Mouse (Mus musculus): ENCODE measurements around the gene Ccnl1. TPM values are rescaled to one million over a fixed set of nuclear protein-coding genes. Genes with fewer than 3 reads are reported as not detected.

Ccnl1 gene
- polyA plus RNA-seq, 1 experiment from 2014 or later = 107 TPM

- H3K27ac ChIP-seq (ENCODE audit: low read depth, low read length) = no peak overlapping the region
- H3K9ac ChIP-seq (ENCODE audit: low read depth, low read length) = no peak overlapping the region
- WGBS = 73% methylated on average over 8 of the region's 8 CpGs
- no peak for DNase-seq (ENCODE audit: low spot score)
- H3K4me2 ChIP-seq = no peak overlapping the region
- no peaks in the 10 kb centered on the region for H3K36me3 ChIP-seq (ENCODE audit: control insufficient read depth, insufficient read depth, low read length)
- H3K27me3 ChIP-seq (replicated peaks; ENCODE audit: control insufficient read depth, insufficient read depth, low read length) = no peaks in the 10 kb centered on the region
- no peak for ATAC-seq (replicated peaks; ENCODE audit: low FRiP score)
- H3K4me1 ChIP-seq (replicated peaks; ENCODE audit: control insufficient read depth, insufficient read depth, low read length) = no peaks in the 10 kb centered on the region
- H3K4me3 ChIP-seq (ENCODE audit: low read depth, low read length) = no peak overlapping the region
- no peaks in the 10 kb centered on the region for H3K9me3 ChIP-seq (ENCODE audit: control insufficient read depth, low read length)
These were observed 30.9 kb upstream of the Ccnl1 start for GRCm38 (mm10) chr3:65988711-65989495.

GRCm38 (mm10) chr3:65976296-65976695 is 18.2 kb upstream of the Ccnl1 start:
- Histone ChIP-seq H3K9ac (ENCODE audit: low read depth, low read length) (no peak overlapping the region), H3K27ac (ENCODE audit: low read depth, low read length) (no peak overlapping the region), H3K4me3 (ENCODE audit: low read depth, low read length) (no peak overlapping the region), H3K9me3 (ENCODE audit: control insufficient read depth, low read length) (no peaks in the 10 kb centered on the region), H3K4me1 (replicated peaks; ENCODE audit: control insufficient read depth, insufficient read depth, low read length) (0 out of 2 replicates have a peak, but pooled peaks cover 6% of the 10 kb centered on the region), H3K4me2 (no peak overlapping the region), H3K36me3 (ENCODE audit: control insufficient read depth, insufficient read depth, low read length) (no peaks in the 10 kb centered on the region), H3K27me3 (replicated peaks; ENCODE audit: control insufficient read depth, insufficient read depth, low read length) (no peaks in the 10 kb centered on the region)
- WGBS = 77% methylated on average over 3 of the region's 3 CpGs
- ATAC-seq (replicated peaks; ENCODE audit: low FRiP score) (no peak), DNase-seq (ENCODE audit: low spot score) (peak; percentile 31)

- Histone ChIP-seq H3K9me3 (ENCODE audit: control insufficient read depth, low read length) (no peaks in the 10 kb centered on the region), H3K36me3 (ENCODE audit: control insufficient read depth, insufficient read depth, low read length) (no peaks in the 10 kb centered on the region), H3K4me2 (peak overlapping the region; percentile 69), H3K4me1 (replicated peaks; ENCODE audit: control insufficient read depth, insufficient read depth, low read length) (0 out of 2 replicates have a peak, but pooled peaks cover 6% of the 10 kb centered on the region), H3K27me3 (replicated peaks; ENCODE audit: control insufficient read depth, insufficient read depth, low read length) (no peaks in the 10 kb centered on the region), H3K9ac (ENCODE audit: low read depth, low read length) (peak overlapping the region; percentile 74), H3K27ac (ENCODE audit: low read depth, low read length) (peak overlapping the region; percentile 95), H3K4me3 (ENCODE audit: low read depth, low read length) (peak overlapping the region; percentile 56)
- ATAC-seq (replicated peaks; ENCODE audit: low FRiP score) (no peak), DNase-seq (ENCODE audit: low spot score) (peak; percentile 29)
- WGBS = 3% methylated on average over 5 of the region's 5 CpGs
These were observed 17.3 kb upstream of the Ccnl1 start for GRCm38 (mm10) chr3:65975317-65975716.

- Histone ChIP-seq H3K4me1 (replicated peaks; ENCODE audit: control insufficient read depth, insufficient read depth, low read length) (0 out of 2 replicates have a peak, but pooled peaks cover 6% of the 10 kb centered on the region), H3K4me2 (peak overlapping the region; percentile 69), H3K9me3 (ENCODE audit: control insufficient read depth, low read length) (no peaks in the 10 kb centered on the region), H3K36me3 (ENCODE audit: control insufficient read depth, insufficient read depth, low read length) (no peaks in the 10 kb centered on the region), H3K27me3 (replicated peaks; ENCODE audit: control insufficient read depth, insufficient read depth, low read length) (no peaks in the 10 kb centered on the region), H3K27ac (ENCODE audit: low read depth, low read length) (peak overlapping the region; percentile 95), H3K4me3 (ENCODE audit: low read depth, low read length) (peak overlapping the region; percentile 56), H3K9ac (ENCODE audit: low read depth, low read length) (peak overlapping the region; percentile 74)
- WGBS = under 1% methylated on average over 43 of the region's 43 CpGs
- peak; percentile 96 for ATAC-seq (replicated peaks; ENCODE audit: low FRiP score)
- DNase-seq (ENCODE audit: low spot score) = peak; percentile 100
These were observed 16.4 kb upstream of the Ccnl1 start for GRCm38 (mm10) chr3:65974232-65975058.

- Histone ChIP-seq H3K27me3 (replicated peaks; ENCODE audit: control insufficient read depth, insufficient read depth, low read length) (no peaks in the 10 kb centered on the region), H3K36me3 (ENCODE audit: control insufficient read depth, insufficient read depth, low read length) (no peaks in the 10 kb centered on the region), H3K4me1 (replicated peaks; ENCODE audit: control insufficient read depth, insufficient read depth, low read length) (0 out of 2 replicates have a peak, but pooled peaks cover 6% of the 10 kb centered on the region), H3K4me2 (peak overlapping the region; percentile 69), H3K4me3 (ENCODE audit: low read depth, low read length) (peak overlapping the region; percentile 56), H3K9ac (ENCODE audit: low read depth, low read length) (peak overlapping the region; percentile 74), H3K27ac (ENCODE audit: low read depth, low read length) (peak overlapping the region; percentile 95), H3K9me3 (ENCODE audit: control insufficient read depth, low read length) (no peaks in the 10 kb centered on the region)
- 42% methylated on average over 8 of the region's 8 CpGs for WGBS
- no peak for DNase-seq (ENCODE audit: low spot score)
- ATAC-seq (replicated peaks; ENCODE audit: low FRiP score) = no peak
These were observed 15.6 kb upstream of the Ccnl1 start for GRCm38 (mm10) chr3:65973501-65974231.

GRCm38 (mm10) chr3:65969196-65969595 is 11.1 kb upstream of the Ccnl1 start:
- H3K9me3 ChIP-seq (ENCODE audit: control insufficient read depth, low read length) = no peaks in the 10 kb centered on the region
- H3K4me1 ChIP-seq (replicated peaks; ENCODE audit: control insufficient read depth, insufficient read depth, low read length) = 0 out of 2 replicates have a peak, but pooled peaks cover 4% of the 10 kb centered on the region
- 68% methylated on average over 3 of the region's 3 CpGs for WGBS
- no peaks in the 10 kb centered on the region for H3K27me3 ChIP-seq (replicated peaks; ENCODE audit: control insufficient read depth, insufficient read depth, low read length)
- H3K27ac ChIP-seq (ENCODE audit: low read depth, low read length) = no peak overlapping the region
- no peak for DNase-seq (ENCODE audit: low spot score)
- H3K36me3 ChIP-seq (ENCODE audit: control insufficient read depth, insufficient read depth, low read length) = no peaks in the 10 kb centered on the region
- no peak overlapping the region for H3K9ac ChIP-seq (ENCODE audit: low read depth, low read length)
- no peak for ATAC-seq (replicated peaks; ENCODE audit: low FRiP score)
- H3K4me2 ChIP-seq = no peak overlapping the region
- no peak overlapping the region for H3K4me3 ChIP-seq (ENCODE audit: low read depth, low read length)

- Histone ChIP-seq H3K36me3 (ENCODE audit: control insufficient read depth, insufficient read depth, low read length) (no peaks in the 10 kb centered on the region), H3K4me3 (ENCODE audit: low read depth, low read length) (no peak overlapping the region), H3K9me3 (ENCODE audit: control insufficient read depth, low read length) (no peaks in the 10 kb centered on the region), H3K27me3 (replicated peaks; ENCODE audit: control insufficient read depth, insufficient read depth, low read length) (no peaks in the 10 kb centered on the region), H3K9ac (ENCODE audit: low read depth, low read length) (no peak overlapping the region), H3K27ac (ENCODE audit: low read depth, low read length) (no peak overlapping the region), H3K4me2 (no peak overlapping the region), H3K4me1 (replicated peaks; ENCODE audit: control insufficient read depth, insufficient read depth, low read length) (peaks cover 17% of the 10 kb centered on the region)
- ATAC-seq (replicated peaks; ENCODE audit: low FRiP score) (no peak), DNase-seq (ENCODE audit: low spot score) (no peak)
- WGBS = 87% methylated on average over 1 of the region's 1 CpGs
These were observed 8.3 kb upstream of the Ccnl1 start for GRCm38 (mm10) chr3:65966360-65966759.

GRCm38 (mm10) chr3:65962270-65962930 is 4.4 kb upstream of the Ccnl1 start:
- Histone ChIP-seq H3K36me3 (ENCODE audit: control insufficient read depth, insufficient read depth, low read length) (no peaks in the 10 kb centered on the region), H3K27me3 (replicated peaks; ENCODE audit: control insufficient read depth, insufficient read depth, low read length) (no peaks in the 10 kb centered on the region), H3K4me2 (peak overlapping the region; percentile 42), H3K4me1 (replicated peaks; ENCODE audit: control insufficient read depth, insufficient read depth, low read length) (peaks cover 27% of the 10 kb centered on the region), H3K9ac (ENCODE audit: low read depth, low read length) (peak overlapping the region; percentile 18; the same call in 1 of the 2 replicates), H3K4me3 (ENCODE audit: low read depth, low read length) (no peak overlapping the region), H3K27ac (ENCODE audit: low read depth, low read length) (peak overlapping the region; percentile 78), H3K9me3 (ENCODE audit: control insufficient read depth, low read length) (no peaks in the 10 kb centered on the region)
- ATAC-seq (replicated peaks; ENCODE audit: low FRiP score) (no peak), DNase-seq (ENCODE audit: low spot score) (no peak)
- WGBS = 51% methylated on average over 4 of the region's 4 CpGs
